Comparison of ENCODE assay signal across 35 mouse cellular contexts in genomic region chr11:44387031-44387430, GRCm38 (mm10). TPM values are rescaled to one million over a fixed set of nuclear protein-coding genes. Genes with fewer than 3 reads are reported as not detected.
"Had no signal": no experiment of that assay in that cellular context is flagged by ENCODE, and none has a peak within 500 bp of the region (broad histone marks: within the 10 kb centered on the region; RNA-seq: fewer than 3 reads in every experiment).

No protein-coding gene starts in this region.

- ATAC-seq: hindbrain, embryonic 16.5 days; inflammation-experienced regulatory T-cells, adult 6 months; intestine, embryonic 16.5 days had no signal

- H3K9me3 ChIP-seq: heart, embryonic 13.5 days; heart, embryonic 15.5 days; hindbrain, embryonic 10.5 days; hindbrain, embryonic 12.5 days; kidney, embryonic 15.5 days; limb, embryonic 10.5 days; limb, embryonic 12.5 days; liver, embryonic 13.5 days had no signal

- DNase-seq: gastrocnemius, adult 2 months; gastrocnemius, postnatal 10 days; gastrocnemius, postnatal 25 days; heart, adult 11 months; heart, adult 2 months; heart, postnatal 14 days; heart, postnatal 36 days; kidney, adult 11 months; kidney, adult 2 months; kidney, adult 9 months; kidney, postnatal 14 days; layer of hippocampus, adult 9-11 months; layer of hippocampus, postnatal 36 days; liver; liver, embryonic 13.5 days had no signal

- H3K4me3 ChIP-seq: gastrocnemius, adult 2 months; heart, adult 2 months; heart, embryonic 13.5 days; heart, embryonic 15.5 days; hindbrain, embryonic 10.5 days; hindbrain, embryonic 12.5 days; kidney, embryonic 15.5 days; limb, embryonic 10.5 days; limb, embryonic 12.5 days; liver, embryonic 13.5 days had no signal

- H3K36me3 ChIP-seq: heart, embryonic 13.5 days; heart, embryonic 15.5 days; hindbrain, embryonic 10.5 days; hindbrain, embryonic 12.5 days; kidney, embryonic 15.5 days; limb, embryonic 10.5 days; limb, embryonic 12.5 days; liver, embryonic 13.5 days had no signal

- H3K27me3 ChIP-seq: heart, embryonic 13.5 days; heart, embryonic 15.5 days; hindbrain, embryonic 12.5 days; kidney, embryonic 15.5 days; limb, embryonic 12.5 days; liver, embryonic 13.5 days had no signal

- H3K4me1 ChIP-seq: heart, embryonic 15.5 days; hindbrain, embryonic 12.5 days; kidney, embryonic 15.5 days; liver, embryonic 13.5 days had no signal

RNA-seq across cellular contexts. Expression of gene Il12b, which starts 12.8 kb away (rescaled TPM):
- total RNA-seq: gastrocnemius, adult 2 months; gastrocnemius, postnatal 10 days; gastrocnemius, postnatal 25 days; heart, adult 2 months; heart, postnatal 14 days; heart, postnatal 36 days; layer of hippocampus, adult 18-20 months; layer of hippocampus, adult 8-10 months; layer of hippocampus, postnatal 14 days; layer of hippocampus, postnatal 36 days; left cerebral cortex, adult 18-20 months; left cerebral cortex, adult 8-10 months; left cerebral cortex, postnatal 14 days; left cerebral cortex, postnatal 36 days had no signal
- polyA plus RNA-seq: heart, adult 2 months; heart, embryonic 11.5 days; heart, embryonic 15.5 days; heart, postnatal 0 days; hindbrain, embryonic 10.5 days; hindbrain, embryonic 12.5 days; hindbrain, embryonic 16.5 days; intestine, embryonic 16.5 days; kidney, embryonic 15.5 days; limb, embryonic 10.5 days; limb, embryonic 12.5 days; liver, embryonic 11.5 days; liver, embryonic 13.5 days had no signal
